Mouse (Mus musculus) liver, embryonic 13.5 days (tissue): Measurements from ENCODE around the gene Ldb3. TPM values are rescaled to one million over a fixed set of nuclear protein-coding genes. Genes with fewer than 3 reads are reported as not detected.
A peak's percentile ranks its signal among the peaks of the same experiment; 100 is the strongest.

Source experiments
- ATAC-seq: fragments of 200-750 bp; cut with Nextera tagmentation; 2 replicates; pipeline ENCODE4 v1.8.0; 2017; ENCODE audit warnings: low read depth, mild to moderate bottlenecking, moderate number of reproducible peaks, moderate library complexity
- DNase-seq: peaks from one replicate; pipeline ENCODE4 v3.0.0; 2022
- H3K27ac ChIP-seq: fragments of 300-500 bp; sonication (generic); 2 replicates; pipeline ENCODE4 v1.5.1; 2015; ENCODE audit warnings: moderate library complexity, mild to moderate bottlenecking, inconsistent platforms
- H3K27me3 ChIP-seq: fragments of 300-500 bp; sonication (generic); 2 replicates; pipeline ENCODE4 v1.6.1; 2015; ENCODE audit warnings: mild to moderate bottlenecking, inconsistent platforms
- H3K36me3 ChIP-seq: fragments of 300-500 bp; sonication (generic); 2 replicates; pipeline ENCODE4 v1.6.1; 2015; ENCODE audit warnings: mild to moderate bottlenecking, inconsistent platforms
- H3K4me1 ChIP-seq: fragments of 300-500 bp; sonication (generic); replicated peaks from 2 replicates; pipeline ENCODE4 v1.6.1; 2015; ENCODE audit warnings: inconsistent platforms
- H3K4me2 ChIP-seq: fragments of 300-500 bp; sonication (generic); 2 replicates; pipeline ENCODE4 v1.6.1; 2015; ENCODE audit warnings: inconsistent platforms, mild to moderate bottlenecking, moderate library complexity
- H3K4me3 ChIP-seq: fragments of 300-500 bp; sonication (generic); replicated peaks from 2 replicates; pipeline ENCODE4 v1.5.1; 2015; ENCODE audit warnings: mild to moderate bottlenecking, inconsistent platforms
- H3K9ac ChIP-seq: fragments of 300-500 bp; sonication (generic); 2 replicates; pipeline ENCODE4 v1.6.1; 2015; ENCODE audit warnings: mild to moderate bottlenecking, inconsistent platforms
- H3K9me3 ChIP-seq: fragments of 300-500 bp; sonication (generic); replicated peaks from 2 replicates; pipeline ENCODE4 v1.6.1; 2016; ENCODE audit warnings: inconsistent platforms
- WGBS: fragments of 180-500 bp; shearing (Covaris S2); methylation state at CpG from one replicate; pipeline ENCODE4 v1.1.7; 2015; ENCODE audit not compliant: insufficient replicate concordance; 5-methylcytosine and 5-hydroxymethylcytosine counted together
- polyA plus RNA-seq: library from polyadenylated mRNA; unstranded; fragments of >200 nt; fragmentation: Nextera tagmentation; extraction: Ambion mirVana; gene quantifications from 2 replicates; pipeline ENCODE4 v1.2.1, GENCODE M21; 2015

Gene Ldb3
- polyA plus RNA-seq: 0.54 and 0.59 TPM in 2 replicates

- no peak within 1 kb of the TSS for H3K27ac ChIP-seq
- no peak within 1 kb of the TSS for H3K4me3 ChIP-seq
- no peak within 1 kb of the TSS for H3K4me2 ChIP-seq
- 63% methylated on average over 8 of the region's 8 CpGs for WGBS
- H3K36me3 ChIP-seq: no peaks in the 10 kb centered on the region
- peaks cover 9% of the 10 kb centered on the region; the same call in 1 of the 2 replicates for H3K4me1 ChIP-seq
- ATAC-seq (no peak), DNase-seq (no peak)
- no peaks in the 10 kb centered on the region for H3K27me3 ChIP-seq
- H3K9ac ChIP-seq: no peak within 1 kb of the TSS
- no peaks in the 10 kb centered on the region for H3K9me3 ChIP-seq
These were observed at the start of gene Ldb3 for GRCm38 (mm10) chr14:34588498-34588897. Gene Ldb3, minus strand, starts transcription at chr14:34588682.

GRCm38 (mm10) chr14:34635721-34636120 lies 47.2 kb upstream of the Ldb3 start:
- no peak overlapping the region for H3K4me2 ChIP-seq
- no peak for DNase-seq
- H3K27me3 ChIP-seq: no peaks in the 10 kb centered on the region
- H3K4me1 ChIP-seq: peaks cover 30% of the 10 kb centered on the region
- H3K9ac ChIP-seq: no peak overlapping the region
- 75% methylated on average over 6 of the region's 6 CpGs for WGBS
- no peak overlapping the region for H3K4me3 ChIP-seq
- no peaks in the 10 kb centered on the region for H3K9me3 ChIP-seq
- no peak for ATAC-seq
- H3K27ac ChIP-seq: no peak overlapping the region
- no peaks in the 10 kb centered on the region for H3K36me3 ChIP-seq

GRCm38 (mm10) chr14:34635192-34635591 lies 46.7 kb upstream of the Ldb3 start:
- DNase-seq (no peak), ATAC-seq (no peak)
- H3K9ac ChIP-seq: no peak overlapping the region
- peak overlapping the region; percentile 30; the same call in 1 of the 2 replicates for H3K27ac ChIP-seq
- H3K4me2 ChIP-seq: no peak overlapping the region
- H3K4me1 ChIP-seq: peaks cover 30% of the 10 kb centered on the region
- H3K4me3 ChIP-seq: no peak overlapping the region
- no peaks in the 10 kb centered on the region for H3K9me3 ChIP-seq
- 55% methylated on average over 7 of the region's 7 CpGs for WGBS
- no peaks in the 10 kb centered on the region for H3K27me3 ChIP-seq
- H3K36me3 ChIP-seq: no peaks in the 10 kb centered on the region

GRCm38 (mm10) chr14:34632722-34633448 lies 44.4 kb upstream of the Ldb3 start:
- H3K4me2 ChIP-seq: peak overlapping the region; percentile 54
- H3K27ac ChIP-seq: peak overlapping the region; percentile 69
- H3K9ac ChIP-seq: peak overlapping the region; percentile 41; the same call in 1 of the 2 replicates
- no peaks in the 10 kb centered on the region for H3K36me3 ChIP-seq
- peak overlapping the region; percentile 21 for H3K4me3 ChIP-seq
- H3K9me3 ChIP-seq: no peaks in the 10 kb centered on the region
- no peak for DNase-seq
- peaks cover 30% of the 10 kb centered on the region for H3K4me1 ChIP-seq
- ATAC-seq: peak; percentile 78
- H3K27me3 ChIP-seq: no peaks in the 10 kb centered on the region
- 21% methylated on average over 10 of the region's 10 CpGs for WGBS

- Histone ChIP-seq H3K4me2 (no peak overlapping the region), H3K4me3 (no peak overlapping the region), H3K27ac (no peak overlapping the region; the same call in 1 of the 2 replicates), H3K27me3 (no peaks in the 10 kb centered on the region), H3K9me3 (no peaks in the 10 kb centered on the region), H3K36me3 (no peaks in the 10 kb centered on the region), H3K9ac (no peak overlapping the region), H3K4me1 (peaks cover 45% of the 10 kb centered on the region)
- WGBS: 70% methylated on average over 7 of the region's 7 CpGs
- no peak for ATAC-seq
- DNase-seq: no peak
These were observed 38.3 kb upstream of the Ldb3 start for GRCm38 (mm10) chr14:34626824-34627223.

GRCm38 (mm10) chr14:34623531-34624210 lies 35.2 kb upstream of the Ldb3 start:
- 12% methylated on average over 16 of the region's 16 CpGs for WGBS
- no peaks in the 10 kb centered on the region for H3K9me3 ChIP-seq
- H3K9ac ChIP-seq: peak overlapping the region; percentile 58; the same call in 1 of the 2 replicates
- ATAC-seq: peak; percentile 93
- H3K4me1 ChIP-seq: peaks cover 65% of the 10 kb centered on the region
- peak overlapping the region; percentile 84 for H3K27ac ChIP-seq
- DNase-seq: peak; percentile 44
- H3K4me2 ChIP-seq: peak overlapping the region; percentile 50
- peak overlapping the region; percentile 14; the same call in 1 of the 2 replicates for H3K4me3 ChIP-seq
- H3K27me3 ChIP-seq: no peaks in the 10 kb centered on the region
- H3K36me3 ChIP-seq: no peaks in the 10 kb centered on the region

- Histone ChIP-seq H3K27me3 (no peaks in the 10 kb centered on the region), H3K4me3 (no peak overlapping the region; the same call in 1 of the 2 replicates), H3K9ac (peak overlapping the region; percentile 58; the same call in 1 of the 2 replicates), H3K4me2 (peak overlapping the region; percentile 50), H3K4me1 (peaks cover 67% of the 10 kb centered on the region), H3K36me3 (no peaks in the 10 kb centered on the region), H3K9me3 (no peaks in the 10 kb centered on the region), H3K27ac (peak overlapping the region; percentile 84)
- DNase-seq: no peak
- 49% methylated on average over 5 of the region's 5 CpGs for WGBS
- no peak for ATAC-seq
These were observed 34.6 kb upstream of the Ldb3 start for GRCm38 (mm10) chr14:34623074-34623473.

- DNase-seq (peak; percentile 53), ATAC-seq (peak; percentile 47)
- H3K27me3 ChIP-seq: no peaks in the 10 kb centered on the region
- WGBS: 18% methylated on average over 10 of the region's 10 CpGs
- no peaks in the 10 kb centered on the region for H3K9me3 ChIP-seq
- no peak overlapping the region for H3K4me2 ChIP-seq
- peaks cover 61% of the 10 kb centered on the region for H3K4me1 ChIP-seq
- H3K27ac ChIP-seq: peak overlapping the region; percentile 64
- H3K9ac ChIP-seq: peak overlapping the region; percentile 26; the same call in 1 of the 2 replicates
- H3K4me3 ChIP-seq: no peak overlapping the region
- H3K36me3 ChIP-seq: no peaks in the 10 kb centered on the region
These were observed 32.3 kb upstream of the Ldb3 start for GRCm38 (mm10) chr14:34620611-34621376.

GRCm38 (mm10) chr14:34618808-34619207 lies 30.3 kb upstream of the Ldb3 start:
- Histone ChIP-seq H3K36me3 (no peaks in the 10 kb centered on the region), H3K9me3 (no peaks in the 10 kb centered on the region), H3K4me2 (no peak overlapping the region), H3K27me3 (no peaks in the 10 kb centered on the region), H3K4me3 (no peak overlapping the region), H3K4me1 (peaks cover 56% of the 10 kb centered on the region), H3K27ac (no peak overlapping the region), H3K9ac (no peak overlapping the region)
- no peak for ATAC-seq
- 31% methylated on average over 9 of the region's 9 CpGs for WGBS
- no peak for DNase-seq

GRCm38 (mm10) chr14:34616821-34617220 lies 28.3 kb upstream of the Ldb3 start:
- Histone ChIP-seq H3K4me2 (no peak overlapping the region), H3K36me3 (no peaks in the 10 kb centered on the region), H3K4me1 (peaks cover 36% of the 10 kb centered on the region), H3K27ac (no peak overlapping the region), H3K9me3 (no peaks in the 10 kb centered on the region), H3K9ac (no peak overlapping the region), H3K4me3 (no peak overlapping the region), H3K27me3 (no peaks in the 10 kb centered on the region)
- 3% methylated on average over 8 of the region's 8 CpGs for WGBS
- ATAC-seq (peak; percentile 57), DNase-seq (peak; percentile 71)

GRCm38 (mm10) chr14:34615625-34616024 lies 27.1 kb upstream of the Ldb3 start:
- H3K27me3 ChIP-seq: no peaks in the 10 kb centered on the region
- H3K36me3 ChIP-seq: no peaks in the 10 kb centered on the region
- H3K27ac ChIP-seq: no peak overlapping the region
- peak overlapping the region; percentile 48; the same call in 1 of the 2 replicates for H3K4me3 ChIP-seq
- no peak for ATAC-seq
- peak overlapping the region; percentile 68 for H3K4me2 ChIP-seq
- 57% methylated on average over 4 of the region's 4 CpGs for WGBS
- DNase-seq: no peak
- peaks cover 24% of the 10 kb centered on the region for H3K4me1 ChIP-seq
- no peak overlapping the region for H3K9ac ChIP-seq
- no peaks in the 10 kb centered on the region for H3K9me3 ChIP-seq
